Mouse (Mus musculus) NIH3T3 (cell line): ENCODE results near the gene Efhc2.
A peak's percentile ranks its signal among the peaks of the same experiment; 100 is the strongest.

Source experiments
- DNase-seq: peaks from one replicate; pipeline ENCODE4 v3.0.0-alpha.2; 2012; ENCODE audit warnings: low read depth

The Efhc2 gene

DNA sequence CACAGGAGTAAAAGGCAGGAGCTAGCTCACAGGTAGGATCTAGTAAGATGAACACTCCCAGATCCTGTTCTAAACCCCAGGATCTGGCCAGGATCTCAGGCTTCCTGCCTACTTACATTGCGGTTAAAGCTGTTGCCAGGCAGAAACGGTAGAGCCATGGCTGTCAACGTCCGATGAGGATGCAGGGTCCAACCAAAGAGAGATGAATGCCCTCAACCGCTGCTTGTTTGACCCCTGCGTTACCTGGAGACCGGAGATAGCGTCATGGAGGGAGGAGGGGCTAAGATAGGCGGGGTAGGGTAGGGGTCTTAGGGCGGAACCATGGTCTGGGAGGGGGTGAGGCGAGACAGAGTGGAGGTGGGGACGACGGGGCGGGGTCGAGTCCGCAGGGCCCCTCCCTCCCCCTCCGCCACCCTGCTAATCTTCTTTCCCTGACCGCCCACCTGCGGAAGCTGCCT lies at the start of gene Efhc2:
Gene Efhc2 (minus strand): TSS at position 243 of the 458 bp plus-strand sequence.
- DNase-seq, result no peak

DNA sequence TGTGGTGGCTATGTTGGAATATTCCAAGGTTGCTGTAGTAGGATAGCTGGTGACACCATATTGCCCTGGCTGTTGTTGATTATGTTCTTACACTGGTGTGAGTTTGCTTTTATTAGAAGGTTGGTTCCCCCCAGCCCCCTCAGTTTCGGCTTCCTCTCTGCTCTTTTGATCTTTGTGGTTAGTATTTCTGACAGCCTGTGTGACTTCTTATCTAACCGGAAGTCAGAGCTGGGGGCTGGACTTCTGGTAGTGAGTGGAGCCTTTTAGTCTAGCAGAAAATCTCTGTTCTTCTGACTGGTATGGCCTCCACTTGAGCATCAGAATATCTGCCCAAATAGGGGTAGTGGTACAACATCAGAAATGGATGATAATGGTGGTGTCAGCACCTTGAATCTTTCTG lies 45.9 kb upstream of the Efhc2 start:
- no peak for DNase-seq

DNA sequence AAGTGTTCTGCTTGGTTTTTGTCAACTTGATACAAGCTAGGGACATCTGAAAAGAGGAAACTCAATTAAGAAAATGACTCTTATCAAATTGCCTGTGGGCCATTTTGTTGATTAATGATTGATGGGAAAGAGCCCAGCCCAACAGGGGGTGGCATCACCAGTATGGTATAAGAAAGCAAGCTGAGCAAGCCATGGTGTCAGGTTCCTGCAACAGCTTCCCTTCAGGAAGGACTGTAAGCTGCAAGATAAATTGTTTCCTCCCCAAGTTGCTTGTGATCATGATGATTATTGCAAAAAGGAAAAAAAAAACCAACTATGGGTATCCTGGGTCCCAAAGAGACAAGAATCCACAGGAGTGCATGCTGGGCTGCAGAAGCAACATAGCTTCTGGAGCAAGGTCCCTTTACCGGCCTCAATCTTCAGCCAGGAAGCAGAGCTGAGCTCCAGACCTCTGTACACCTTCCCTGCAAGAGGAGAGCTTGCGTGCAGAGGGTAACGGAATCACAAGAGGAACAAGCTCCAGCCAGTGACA lies 18.8 kb downstream of the Efhc2 start:
- no peak for DNase-seq

DNA sequence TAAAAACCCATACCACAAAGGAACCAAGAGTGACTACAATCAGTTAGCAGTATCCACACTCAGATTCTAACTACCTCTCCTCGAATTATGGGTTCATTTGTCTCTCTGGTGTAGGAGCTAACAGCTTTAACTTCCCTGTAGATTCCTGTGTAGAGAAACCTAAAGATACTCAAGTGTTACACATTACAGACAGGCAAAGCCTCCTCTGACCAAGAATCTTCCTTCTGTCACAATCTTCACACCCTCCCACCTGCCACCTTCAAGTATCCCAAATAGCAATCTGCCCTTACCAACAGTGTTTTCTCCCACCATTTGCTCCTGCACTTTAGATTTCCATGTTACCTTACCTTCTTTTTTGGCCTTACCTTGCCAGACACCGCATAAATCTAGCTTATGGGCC lies 35.3 kb downstream of the Efhc2 start:
- no peak for DNase-seq

DNA sequence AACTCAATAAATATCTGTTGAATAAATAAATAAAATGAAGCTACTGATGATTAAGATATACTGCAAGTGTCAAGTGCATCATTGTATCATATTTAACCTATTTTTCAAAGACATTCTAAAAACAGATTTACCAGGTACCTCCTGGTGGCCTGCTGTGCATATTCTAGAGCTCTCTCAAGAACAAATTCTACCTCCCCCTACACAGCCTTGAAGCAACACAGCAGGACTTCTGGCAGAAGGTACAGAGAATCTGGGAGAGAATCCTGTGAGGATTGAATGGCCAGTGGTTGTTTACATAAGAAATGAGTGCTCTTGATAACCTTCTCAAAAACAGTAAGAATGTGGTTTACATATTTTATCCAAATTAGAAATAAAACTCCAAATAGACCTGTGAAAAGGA lies 94.0 kb downstream of the Efhc2 start:
- DNase-seq, result no peak

DNA sequence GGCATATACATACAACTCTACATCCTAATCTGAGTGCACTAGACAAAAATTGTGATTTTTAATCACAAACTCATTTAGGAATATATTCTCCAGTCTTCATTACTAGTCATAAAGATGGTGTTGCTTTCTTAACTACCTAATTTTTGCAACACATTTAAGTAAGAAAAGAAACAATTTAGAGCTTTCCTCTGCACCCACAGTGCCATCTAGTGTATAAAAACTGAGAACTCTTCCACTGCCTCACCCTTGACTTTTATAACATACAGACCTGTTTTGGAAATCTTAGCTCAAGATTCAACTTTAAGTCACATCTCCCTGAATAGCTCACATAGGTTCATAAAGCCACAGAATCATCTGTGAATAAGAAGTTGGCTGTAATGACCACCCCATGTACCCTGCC lies 101.7 kb downstream of the Efhc2 start:
- DNase-seq, result peak; percentile 10

DNA sequence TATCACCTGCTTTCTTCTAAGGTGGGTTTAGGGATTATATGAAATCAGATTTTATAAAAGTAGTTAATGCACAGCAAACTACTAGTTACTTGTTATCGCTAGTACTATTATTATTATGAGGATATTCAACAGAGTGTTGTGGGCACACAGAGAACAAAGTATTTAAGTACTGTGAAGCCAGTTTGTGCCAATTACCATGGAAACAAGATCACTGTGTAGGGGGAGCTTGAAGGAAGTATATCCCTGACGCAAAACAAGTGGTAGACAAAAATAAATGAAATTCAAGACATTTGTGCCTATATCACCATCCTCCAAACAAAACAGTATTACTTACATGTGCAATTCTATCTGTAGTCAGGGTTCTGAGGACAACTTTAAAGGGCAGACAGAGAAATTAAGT lies 105.7 kb downstream of the Efhc2 start:
- no peak for DNase-seq

DNA sequence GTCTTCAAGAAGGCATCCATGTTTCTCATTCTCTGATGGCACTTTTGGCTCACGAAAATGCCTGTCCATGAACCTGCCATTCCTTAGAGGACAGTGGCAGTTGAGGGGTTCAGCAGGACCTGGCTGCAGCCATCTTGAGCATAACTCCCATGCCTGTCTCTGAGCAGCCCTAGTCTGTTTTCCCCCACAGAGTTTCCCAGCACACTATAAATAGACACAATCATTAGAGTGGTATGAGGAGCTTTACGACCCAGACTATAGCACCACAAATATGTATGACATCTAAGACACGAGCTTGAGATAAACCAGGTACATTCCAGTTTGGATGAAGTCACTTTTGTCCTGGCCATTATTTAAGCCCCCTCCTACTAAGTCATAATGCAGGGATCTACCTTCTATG lies 143.4 kb downstream of the Efhc2 start:
- no peak for DNase-seq

DNA sequence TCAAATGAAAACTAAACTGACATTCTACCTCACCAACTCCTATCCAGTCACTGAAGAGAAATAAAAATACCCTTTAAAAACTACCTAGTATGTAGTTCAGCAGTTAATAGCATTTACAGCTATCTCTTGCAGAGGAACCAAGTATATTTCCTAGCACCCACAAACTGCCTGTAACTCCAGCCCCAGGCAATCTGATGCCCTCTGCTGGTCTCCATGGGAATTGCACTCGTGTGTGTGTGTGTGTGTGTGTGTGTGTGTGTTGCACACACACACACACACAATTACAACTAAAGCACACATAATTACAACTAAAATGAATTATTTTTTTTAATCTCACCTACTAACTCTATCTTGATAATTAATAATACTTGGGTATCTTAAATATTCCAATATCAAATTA lies 153.5 kb downstream of the Efhc2 start:
- peak; percentile 2 for DNase-seq
